Mouse (Mus musculus): Measurements from ENCODE around the gene Extl1. TPM values are rescaled to one million over a fixed set of nuclear protein-coding genes. Genes with fewer than 3 reads are reported as not detected.

Gene Extl1
- total RNA-seq, 2 experiments from 2014 or later: 0.04 TPM; not detected in 1

DNA sequence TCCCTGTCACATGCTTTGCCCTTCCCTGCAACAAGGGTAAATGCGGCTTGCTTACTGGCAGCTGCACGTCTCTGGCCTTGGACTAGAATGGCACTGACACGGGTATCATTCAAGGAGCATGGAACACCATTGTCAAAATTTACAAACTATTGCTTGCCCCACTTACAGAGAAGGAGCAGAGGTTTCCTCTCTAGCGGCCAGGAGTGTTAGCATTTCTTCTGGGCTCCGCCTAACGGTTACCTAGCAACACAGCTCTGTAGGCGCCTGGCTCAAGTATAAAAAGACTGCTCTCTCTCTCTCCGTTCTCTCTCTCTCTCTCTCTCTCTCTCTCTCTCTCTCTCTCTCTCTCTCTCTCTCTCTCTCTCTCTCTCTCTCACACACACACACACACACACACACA, 8.9 kb upstream of the Extl1 start:
- no peak for ATAC-seq (ENCODE audit: poor library complexity, severe bottlenecking)

DNA sequence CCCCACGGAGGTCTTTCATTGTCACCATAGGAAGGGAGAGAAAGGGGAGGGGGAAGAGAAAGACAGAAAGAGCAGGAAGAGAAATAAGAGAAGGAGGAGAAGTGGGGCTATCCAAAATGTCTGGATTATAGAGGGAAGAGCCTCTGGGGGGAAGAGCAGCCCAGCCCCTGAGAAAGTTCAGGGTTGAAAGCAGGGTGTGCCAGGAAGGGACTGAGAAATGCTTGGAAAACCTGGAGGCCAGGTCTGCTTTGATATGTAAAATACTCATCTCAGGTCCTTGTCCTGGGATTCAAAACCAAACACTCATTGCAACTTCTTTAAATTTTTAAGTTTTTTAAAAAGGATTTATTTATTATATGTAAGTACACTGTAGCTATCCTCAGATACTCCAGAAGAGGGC, 8.0 kb upstream of the Extl1 start:
- no peak for ATAC-seq (ENCODE audit: poor library complexity, severe bottlenecking)

DNA sequence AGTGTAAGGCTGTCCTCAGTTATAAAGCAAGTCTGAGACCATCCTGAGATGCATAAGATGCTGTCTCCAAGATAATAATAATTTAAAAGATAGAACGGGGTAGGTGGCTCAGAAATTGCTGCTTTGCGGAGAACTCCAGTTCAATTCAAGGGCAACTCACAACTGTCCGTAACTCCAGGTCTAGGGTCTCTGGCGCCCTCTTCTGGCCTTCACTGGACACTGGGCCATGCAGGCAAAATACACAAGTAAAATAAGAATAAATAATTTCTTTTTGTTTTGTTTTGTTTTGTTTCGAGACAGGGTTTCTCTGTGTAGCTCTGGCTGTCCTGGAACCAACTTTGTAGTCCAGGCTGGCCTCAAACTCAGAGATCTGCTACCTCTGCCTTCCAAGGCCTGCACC, 4.7 kb upstream of the Extl1 start:
- 0 out of 2 replicates have a peak, but pooled peaks have one; percentile 40 for ATAC-seq (ENCODE audit: poor library complexity, severe bottlenecking)

DNA sequence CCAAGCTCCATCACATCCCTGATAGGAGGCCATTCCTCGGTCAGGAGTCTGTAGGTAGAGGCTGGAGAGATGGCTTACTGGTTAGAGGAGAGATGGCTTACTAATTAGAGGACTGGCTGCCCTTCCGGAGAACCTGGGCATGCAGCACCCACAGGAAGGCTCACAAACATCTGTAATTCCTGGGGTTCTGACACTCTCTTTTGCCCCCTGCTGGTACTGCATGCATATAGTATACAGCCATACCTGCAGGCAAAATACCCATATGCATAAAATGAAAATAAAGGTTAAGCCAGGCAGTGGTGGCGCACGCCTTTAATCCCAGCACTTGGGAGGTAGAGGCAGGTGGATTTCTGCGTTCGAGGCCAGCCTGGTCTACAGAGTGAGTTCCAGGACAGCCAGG, 3.6 kb upstream of the Extl1 start:
- no peak for ATAC-seq (ENCODE audit: poor library complexity, severe bottlenecking)

DNA sequence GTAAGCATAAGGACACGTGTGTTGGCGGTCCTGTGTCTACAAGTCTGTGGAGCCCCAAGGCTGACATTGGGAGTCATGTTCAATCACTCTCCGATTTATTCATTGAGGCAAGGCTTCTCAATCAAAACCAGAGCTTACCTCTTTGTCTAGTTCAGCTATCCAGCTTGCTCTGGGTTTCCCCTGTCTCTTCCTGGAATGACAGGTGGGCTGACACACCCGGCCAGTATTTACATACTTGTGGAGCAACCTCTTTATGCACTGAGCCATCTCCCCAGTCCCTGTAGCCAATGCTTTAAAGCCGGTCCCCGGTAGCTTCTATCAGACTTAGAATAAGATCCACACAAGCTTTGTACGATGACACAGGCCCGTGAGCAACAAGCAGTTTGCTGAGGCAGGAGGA, 4.1 kb downstream of the Extl1 start:
- no peak for ATAC-seq (ENCODE audit: poor library complexity, severe bottlenecking)

DNA sequence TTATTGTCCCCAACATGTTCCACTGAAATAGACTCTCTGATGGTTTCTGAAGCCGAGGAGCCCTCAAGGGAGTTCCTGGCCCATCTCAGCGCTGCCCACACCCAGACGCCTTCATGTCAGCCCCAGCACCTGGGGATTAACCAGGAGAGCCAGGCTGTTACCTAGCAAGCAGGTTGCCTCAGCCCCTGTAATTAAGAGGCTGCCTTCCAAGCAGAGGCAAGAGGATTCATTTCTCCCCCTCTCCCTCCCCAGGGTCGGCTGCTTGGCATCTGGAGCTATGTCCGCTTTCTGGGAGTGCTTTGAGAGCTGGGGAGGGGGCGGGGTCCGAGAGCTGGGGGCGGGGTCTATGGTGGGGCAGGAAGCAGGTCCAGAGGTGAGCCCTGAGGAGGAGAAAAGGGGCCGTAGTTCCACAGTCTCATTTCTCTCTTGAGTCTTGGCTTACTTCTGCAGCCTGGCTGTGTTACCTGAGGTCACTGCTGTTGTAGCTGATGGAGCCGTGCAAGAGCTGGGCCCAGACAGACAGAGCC, 5.5 kb downstream of the Extl1 start:
- no peak for ATAC-seq (ENCODE audit: poor library complexity, severe bottlenecking)

DNA sequence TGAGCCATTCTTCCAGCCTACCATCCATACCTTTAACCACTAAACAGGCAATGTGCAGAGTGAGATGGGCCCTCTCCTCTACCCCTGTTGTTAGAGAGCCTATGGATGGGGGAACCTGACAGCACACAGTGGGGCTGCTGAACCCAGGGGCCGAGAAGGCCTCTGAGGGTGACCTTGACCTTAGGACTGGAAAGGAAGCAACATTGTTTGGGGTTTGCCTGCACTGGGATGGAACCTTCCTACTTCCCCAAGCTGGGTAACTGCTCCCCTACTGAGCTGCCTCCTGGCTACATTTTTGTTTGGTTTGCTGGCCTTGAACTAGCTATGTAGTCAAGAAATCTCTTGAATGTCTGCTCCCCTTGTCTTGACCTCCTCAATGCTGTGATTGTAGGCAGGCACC, 9.3 kb downstream of the Extl1 start:
- no peak for ATAC-seq (ENCODE audit: poor library complexity, severe bottlenecking)

DNA sequence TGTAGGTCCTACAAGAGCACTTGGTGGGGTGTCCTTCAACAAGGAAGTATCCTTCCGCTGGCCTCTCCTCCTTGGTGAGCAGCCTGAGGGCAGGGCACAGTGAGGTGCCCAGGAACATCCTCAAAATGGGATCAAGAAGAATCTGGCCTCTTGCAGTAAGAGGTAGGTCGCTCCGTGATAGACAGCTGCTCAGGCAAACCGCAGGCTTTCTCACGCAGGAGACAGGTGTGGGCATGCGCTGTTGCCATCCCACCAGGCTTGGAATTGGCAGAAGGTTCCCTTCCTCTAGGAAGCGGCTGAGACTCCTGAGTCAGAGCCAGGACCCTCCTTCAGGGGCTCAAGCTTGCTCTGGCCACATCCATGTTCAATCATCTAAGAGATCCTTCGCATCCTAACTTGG, 10.4 kb downstream of the Extl1 start:
- no peak for ATAC-seq (ENCODE audit: poor library complexity, severe bottlenecking)

DNA sequence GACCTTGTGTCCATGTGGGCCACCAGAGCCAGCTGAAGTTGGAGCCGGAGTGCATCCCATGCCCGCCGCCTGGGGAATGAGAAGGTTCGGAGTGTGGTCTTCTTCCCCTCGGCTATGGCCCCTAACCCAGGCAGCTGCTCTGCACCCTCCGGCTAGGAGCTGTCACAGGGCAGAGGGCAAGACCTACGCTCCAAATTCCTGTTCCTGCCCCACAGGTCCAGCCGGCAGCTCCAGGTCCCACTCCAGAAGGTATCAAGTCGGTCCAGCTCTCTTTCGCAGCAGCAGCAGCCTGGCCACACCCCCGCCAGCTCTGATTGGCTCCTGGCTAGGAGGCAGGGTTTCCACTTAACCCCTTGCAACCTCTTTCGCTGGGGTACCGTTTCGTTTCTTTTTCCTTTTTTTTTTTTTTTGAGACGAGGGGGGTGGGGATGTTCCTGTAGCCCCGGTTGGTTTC, 11.3 kb downstream of the Extl1 start:
- peak; percentile 85 for ATAC-seq (ENCODE audit: poor library complexity, severe bottlenecking)

DNA sequence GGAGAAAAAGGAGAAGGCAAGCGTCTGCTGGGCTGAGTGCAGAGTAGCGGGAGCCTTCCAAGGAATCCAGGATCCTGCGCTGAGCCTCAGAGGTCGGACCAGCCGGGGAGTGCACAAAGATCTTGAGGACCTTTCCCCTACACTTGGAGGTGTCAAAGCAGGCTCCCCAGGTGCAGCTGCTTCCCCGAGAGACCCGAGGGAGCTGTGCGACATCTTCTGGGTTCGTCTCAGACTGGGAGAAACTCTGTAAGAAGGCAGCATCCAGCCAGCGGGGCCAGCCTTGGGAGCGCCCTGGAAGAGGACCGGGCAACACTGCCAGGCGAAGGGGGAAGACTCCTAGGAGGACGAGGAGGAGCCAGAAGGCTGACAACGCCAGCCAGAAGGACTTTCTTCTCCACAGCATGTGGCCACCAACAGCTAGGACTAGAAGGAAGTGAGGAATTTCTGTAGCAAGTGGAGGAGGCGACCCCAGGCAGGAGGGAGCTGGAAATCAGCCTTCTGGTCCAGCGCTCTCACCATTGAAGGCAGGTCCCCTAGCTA, 12.3 kb downstream of the Extl1 start:
- ATAC-seq (ENCODE audit: poor library complexity, severe bottlenecking): no peak

DNA sequence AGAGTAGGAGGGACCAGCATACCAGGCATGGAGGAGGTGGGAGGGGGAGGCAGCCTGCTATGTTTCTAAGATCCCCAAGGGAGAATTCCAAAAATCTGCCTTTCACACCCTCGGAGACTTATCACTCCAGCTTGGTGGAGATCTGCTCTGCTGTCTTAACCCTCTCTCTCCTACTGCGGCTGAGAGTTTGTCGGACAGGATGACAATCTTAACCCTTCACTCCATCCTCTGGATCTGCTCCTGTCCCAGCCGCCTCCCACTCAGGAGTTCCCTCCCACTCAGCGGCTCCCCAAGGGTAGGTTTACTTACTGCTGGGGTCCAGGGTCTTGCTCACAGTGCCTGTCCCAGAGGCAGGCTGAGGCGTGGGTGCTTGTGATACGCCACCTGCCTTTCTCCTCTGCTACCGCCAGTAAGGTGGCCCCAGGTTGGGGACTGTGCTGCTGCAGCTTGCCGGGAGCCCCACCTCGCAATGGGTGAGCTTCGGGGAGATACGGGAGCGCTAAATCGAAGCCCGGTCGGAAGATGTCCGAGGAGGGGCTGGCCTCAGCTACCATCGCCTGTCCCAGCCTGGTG, 12.9 kb downstream of the Extl1 start:
- ATAC-seq (ENCODE audit: poor library complexity, severe bottlenecking): no peak

DNA sequence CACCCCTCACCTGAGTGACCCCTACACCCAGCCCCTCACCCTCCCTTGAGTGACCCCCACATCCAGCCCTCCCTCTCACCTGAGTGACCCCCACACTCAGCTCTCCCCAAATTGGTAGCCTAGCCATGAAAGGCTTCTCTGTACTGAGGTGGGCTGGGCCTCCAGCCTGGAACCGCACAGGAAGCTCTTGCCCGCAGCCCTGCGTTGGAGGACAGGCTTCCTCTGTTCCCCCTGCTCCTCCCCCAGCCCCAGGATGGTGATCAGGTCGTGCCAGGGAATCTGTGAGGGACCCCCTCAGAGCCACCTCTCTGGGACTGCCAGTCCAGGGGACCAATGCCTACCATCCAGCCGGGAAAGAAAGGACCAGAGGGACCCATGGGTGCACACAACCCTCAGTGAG, 18.4 kb downstream of the Extl1 start:
- no peak for ATAC-seq (ENCODE audit: poor library complexity, severe bottlenecking)

DNA sequence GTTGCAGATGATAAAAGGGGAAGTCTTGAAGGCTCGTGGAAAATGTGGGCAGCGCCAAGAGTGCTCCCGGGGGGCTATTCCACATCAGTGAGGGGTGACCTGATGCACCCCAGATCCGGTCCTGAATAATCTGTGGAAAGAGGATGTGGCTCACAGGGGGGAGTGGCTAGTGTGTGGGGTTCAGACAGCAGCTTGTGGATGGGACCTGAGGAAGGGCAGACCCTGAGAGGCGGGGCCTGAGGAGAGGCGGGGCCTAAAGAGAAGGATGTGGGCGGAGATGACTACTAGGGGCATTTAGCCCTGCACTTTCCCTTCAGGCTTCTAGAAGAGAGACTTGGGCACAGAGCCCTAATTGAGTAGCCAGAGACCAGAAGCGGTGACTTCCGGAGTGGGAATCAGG, 21.1 kb downstream of the Extl1 start:
- ATAC-seq (ENCODE audit: poor library complexity, severe bottlenecking): peak; percentile 84

DNA sequence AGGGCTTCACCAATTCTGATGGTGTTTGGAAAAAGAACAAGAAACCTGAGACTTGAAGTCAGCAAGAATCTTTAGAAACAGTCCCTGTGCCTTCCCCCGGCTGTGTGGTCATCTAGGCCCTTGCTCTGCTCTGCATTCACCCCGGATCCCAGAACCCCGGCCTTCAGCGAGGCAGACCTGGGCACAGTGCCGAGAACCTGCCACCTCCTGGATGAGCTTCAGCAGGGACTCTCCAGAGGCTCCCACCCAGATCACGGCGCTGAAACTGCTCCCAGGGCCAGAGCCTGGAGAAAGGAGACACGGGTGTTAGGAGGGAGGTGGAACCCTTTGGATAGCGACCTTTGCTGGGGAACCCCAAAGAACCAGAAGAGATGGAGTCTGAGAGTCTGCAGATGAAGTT, 21.5 kb downstream of the Extl1 start:
- ATAC-seq (ENCODE audit: poor library complexity, severe bottlenecking): no peak

DNA sequence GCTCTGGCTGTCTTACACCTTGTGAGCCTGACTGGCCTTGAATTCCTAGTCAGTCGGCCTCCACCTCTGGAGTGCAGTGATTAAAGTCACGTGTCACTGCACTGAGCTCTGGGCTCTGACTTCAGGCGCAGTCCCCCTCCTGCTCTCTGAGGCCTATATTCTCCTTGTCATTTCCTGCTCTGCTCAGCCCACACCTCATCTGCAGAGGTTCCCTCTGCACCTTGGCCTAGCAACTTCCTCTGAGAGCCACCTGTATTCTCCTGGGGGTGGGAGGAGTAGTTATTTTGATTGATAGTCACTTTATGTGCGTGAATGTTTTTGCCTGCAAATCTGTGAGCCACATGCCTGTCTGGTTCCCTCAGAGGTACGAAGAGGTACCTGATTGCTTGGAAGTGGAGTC, 22.4 kb downstream of the Extl1 start:
- ATAC-seq (ENCODE audit: poor library complexity, severe bottlenecking): no peak

DNA sequence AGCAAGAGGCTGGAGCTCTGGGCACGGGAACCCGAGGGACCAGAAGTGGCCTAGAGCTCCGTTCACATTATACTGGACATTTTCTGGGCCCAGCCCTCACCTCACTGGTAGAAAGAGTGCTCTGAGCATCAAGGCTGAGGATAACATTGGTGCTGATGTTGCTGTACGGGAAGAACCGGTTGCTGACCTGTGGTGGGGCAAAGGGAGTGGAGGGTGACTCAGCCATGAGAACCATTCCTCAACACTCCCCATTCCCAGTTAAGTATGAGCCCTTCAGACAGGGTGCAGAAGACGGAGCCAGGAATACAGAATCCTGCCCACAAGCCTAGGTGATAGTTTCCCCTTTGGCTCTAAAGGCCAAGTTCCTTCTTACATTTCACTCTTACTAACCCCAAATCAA, 24.0 kb downstream of the Extl1 start:
- ATAC-seq (ENCODE audit: poor library complexity, severe bottlenecking): no peak

DNA sequence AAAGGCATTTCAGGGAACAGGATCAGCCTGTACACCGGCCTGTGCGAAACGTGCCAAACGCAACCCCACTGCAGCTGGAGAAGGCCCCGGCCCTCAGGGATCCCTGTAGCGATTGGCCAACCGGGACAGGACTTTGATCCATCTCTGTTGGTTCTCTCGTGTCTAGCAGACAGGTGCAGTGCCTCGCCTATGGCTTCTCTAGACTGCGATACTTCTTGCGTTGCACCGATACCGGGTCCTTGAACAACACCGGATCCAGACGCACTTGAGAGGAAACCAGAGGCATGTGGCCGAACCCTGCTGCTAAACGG, 26.2 kb downstream of the Extl1 start:
- ATAC-seq (ENCODE audit: poor library complexity, severe bottlenecking): no peak

DNA sequence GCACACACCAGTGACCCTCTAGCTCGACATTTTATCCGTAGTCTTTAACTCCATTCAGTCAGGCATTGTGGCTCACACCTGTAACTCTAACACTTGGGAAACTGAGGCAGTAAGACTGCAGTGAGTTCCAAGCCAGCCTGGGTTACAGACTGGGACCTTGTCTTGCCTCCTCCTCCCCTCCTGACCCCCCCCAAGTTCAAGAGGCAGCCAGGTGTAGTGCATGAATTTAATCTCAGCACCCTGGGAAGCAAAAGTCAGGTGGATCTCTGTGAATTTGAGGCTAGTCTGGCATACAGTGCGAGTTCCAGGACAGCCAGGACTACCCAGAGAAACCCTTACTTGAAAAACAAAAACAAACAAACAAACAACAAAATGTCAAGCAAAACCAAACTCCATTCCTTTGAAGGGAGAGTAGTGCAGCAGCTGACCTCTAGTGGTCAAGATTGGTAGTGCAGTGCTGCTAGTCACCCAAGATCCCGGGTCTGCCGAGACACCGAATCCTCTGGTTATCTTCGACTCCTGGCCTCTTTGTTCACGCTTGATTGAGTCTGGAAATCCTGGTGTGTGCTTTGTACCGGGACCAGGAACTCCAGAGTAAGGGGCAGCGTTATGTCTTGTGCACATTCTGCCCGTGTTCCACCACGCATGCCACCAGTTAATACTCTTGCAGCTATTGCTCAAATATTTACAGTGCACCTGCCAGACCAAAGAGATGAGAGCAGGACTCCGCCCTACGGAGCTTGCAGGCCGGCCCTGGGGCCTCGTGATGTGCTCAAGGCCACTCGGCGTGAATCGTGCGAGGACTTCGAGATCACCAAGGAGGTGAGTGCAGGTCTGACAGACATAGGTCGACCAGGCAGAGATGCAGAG, 26.8 kb downstream of the Extl1 start:
- ATAC-seq (ENCODE audit: poor library complexity, severe bottlenecking): peak; percentile 64; the same call in 1 of the 2 replicates

DNA sequence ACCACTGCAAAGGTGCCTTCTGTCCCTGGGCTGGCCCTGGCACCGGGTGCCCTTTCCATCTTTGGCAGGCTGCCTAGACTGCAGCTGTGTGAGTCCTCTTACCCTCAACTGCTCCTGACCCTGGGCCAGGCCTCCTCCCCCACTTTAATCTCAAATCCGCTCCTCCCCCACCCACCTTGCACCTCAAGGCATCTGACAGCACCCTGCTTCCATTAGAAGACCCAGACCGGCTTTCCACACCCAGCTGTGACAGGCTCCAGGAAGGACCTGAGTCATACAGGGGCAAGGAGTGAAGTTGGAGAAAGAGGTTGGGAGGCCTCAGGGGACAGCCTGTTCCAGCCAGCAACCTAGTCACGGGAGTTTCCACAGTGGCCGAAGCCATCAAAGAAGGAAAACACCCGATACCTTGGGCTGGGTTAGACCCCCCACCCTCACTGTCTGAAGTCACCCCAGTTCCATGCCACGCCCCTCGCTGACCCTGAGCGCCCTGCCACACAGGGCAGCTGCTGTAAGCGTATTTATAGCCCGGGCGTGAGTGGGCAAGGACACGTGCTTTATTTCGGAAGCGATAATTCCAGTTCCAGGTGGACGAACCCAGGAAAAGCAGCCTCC, 27.7 kb downstream of the Extl1 start:
- no peak for ATAC-seq (ENCODE audit: poor library complexity, severe bottlenecking)

DNA sequence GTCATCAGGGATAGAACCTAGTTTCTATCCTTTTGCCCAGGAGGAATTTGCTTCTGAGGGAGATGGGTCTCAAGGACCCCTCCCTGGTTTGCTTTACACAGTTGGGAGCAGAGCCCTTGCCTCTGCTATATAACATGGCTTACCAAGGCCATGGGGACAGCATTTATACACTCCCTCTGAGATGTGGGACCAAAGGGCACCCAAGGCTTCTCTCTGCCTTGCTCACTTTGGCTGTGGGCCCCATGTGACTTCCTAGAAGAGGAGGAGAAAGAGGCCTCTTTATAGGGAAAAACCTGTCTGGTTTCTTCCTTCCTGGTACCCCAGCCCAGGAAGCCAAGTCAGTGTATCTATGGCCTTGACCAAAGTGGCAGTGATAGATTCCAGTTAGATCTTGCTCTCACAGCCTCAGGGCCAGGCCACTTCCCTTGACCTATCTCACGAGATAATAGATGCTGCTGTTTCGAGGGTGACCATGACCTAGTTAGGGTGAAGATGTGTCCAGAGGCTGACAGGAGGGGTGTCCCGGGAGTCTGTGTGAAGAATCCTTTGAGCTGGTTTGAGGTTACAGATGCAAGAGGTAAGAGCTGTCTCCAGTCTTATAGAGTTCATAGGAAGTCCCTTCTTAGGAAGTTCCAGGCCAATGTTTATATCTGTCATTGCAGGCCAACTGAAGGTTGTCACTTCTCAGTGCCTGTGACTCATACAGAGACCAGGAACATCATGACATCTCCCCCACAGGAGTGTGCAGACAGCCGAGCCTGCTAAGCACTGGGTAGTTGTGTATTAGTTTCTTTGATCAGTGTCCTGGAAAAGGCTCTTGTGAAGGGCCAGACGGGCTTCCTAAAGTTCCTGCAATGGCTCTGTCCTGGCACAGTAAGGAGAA, 29.9 kb downstream of the Extl1 start:
- no peak for ATAC-seq (ENCODE audit: poor library complexity, severe bottlenecking)

DNA sequence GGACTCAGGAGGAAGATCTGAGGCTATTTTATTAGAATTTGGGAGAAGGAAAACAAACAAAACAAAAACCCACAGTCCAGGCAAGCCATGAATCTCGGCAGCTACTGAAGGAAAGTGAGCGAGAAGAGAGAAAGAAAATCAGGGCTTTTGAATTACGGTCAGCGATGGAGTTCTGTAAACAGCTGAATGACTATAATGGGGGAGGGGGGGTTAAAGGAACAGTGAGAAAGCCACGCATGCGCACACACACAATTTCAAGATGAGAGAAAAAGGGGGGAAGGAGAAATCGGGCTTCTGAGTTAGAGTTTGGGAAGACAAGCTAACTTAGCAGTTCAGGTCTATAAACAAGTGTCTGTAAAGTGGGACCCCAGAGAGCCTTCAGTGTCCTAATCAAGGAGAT, 30.7 kb downstream of the Extl1 start:
- no peak for ATAC-seq (ENCODE audit: poor library complexity, severe bottlenecking)
